Mouse (Mus musculus): ENCODE results near the gene Lrrn3.

Gene Lrrn3

GRCm38 (mm10) chr12:41486331-41486730 is at the start of gene Lrrn3:
TSS of gene Lrrn3 (minus strand) at chr12:41486431.
- DNase-seq (ENCODE audit: low spot score in 2 of 2): no peak

DNA sequence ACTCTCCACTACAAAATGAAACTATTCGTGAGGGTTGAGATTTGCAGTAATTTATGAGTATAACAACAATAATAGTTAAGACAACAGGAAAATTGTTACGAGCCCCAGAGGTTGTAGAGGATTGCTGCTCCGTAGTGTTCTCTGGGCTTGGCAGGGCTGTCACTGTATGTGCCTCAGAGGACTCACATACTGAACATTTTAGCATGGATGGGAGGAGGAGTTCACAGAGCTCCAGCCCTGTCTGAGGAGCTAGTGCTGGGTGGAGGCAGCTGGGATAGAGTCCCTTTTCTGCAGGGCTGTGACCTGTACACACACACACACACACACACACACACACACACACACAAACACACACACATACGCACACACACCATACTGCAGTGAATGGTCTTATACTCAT is 42.2 kb upstream of the Lrrn3 start:
- DNase-seq (ENCODE audit: low spot score in 2 of 2): no peak

GRCm38 (mm10) chr12:41526688-41527087 is 40.5 kb upstream of the Lrrn3 start:
- DNase-seq (ENCODE audit: low spot score in 2 of 2): no peak

DNA sequence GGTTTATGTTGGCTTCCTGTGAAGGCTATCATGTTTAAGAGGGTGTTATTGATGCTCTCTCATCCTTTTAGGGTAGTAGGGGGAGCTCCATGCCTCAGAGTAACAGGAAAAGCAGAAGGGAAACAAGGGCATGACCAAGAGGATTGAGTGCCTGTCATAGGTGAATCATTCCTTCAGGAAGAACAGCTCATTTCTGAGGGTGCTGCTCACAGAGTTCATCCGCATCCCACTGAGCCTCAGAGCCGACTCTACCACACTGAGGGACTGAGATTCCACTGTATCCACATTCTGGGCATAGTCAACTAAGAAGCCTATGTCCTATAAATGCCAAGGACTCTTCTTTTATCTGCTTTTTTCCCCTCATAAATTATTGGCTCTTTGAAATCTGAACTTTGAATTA is 35.4 kb upstream of the Lrrn3 start:
- DNase-seq (ENCODE audit: low spot score in 2 of 2): no peak

DNA sequence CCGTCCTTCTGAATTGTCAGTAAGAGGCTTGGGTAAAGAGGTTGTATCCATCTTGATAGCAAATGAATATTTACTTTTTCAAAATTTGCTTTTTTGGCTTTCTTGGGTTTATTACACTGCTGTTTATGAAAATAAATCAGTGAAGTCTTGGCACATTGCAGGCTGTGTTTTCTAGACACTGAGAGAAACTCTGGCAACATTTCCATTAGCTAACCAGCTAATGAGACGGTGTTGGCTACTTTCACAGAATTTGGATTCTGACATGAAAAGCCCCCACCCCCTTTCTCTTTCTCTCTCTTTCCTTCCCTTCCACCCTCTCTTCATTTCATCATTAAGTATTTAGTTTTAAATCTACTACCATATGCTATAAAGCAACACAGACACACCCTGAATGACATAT is 34.1 kb upstream of the Lrrn3 start:
- DNase-seq (ENCODE audit: low spot score in 2 of 2): no peak

- no peak for DNase-seq (ENCODE audit: low spot score in 2 of 2)
Measured at GRCm38 (mm10) chr12:41518897-41519296, 32.7 kb upstream of the Lrrn3 start.

GRCm38 (mm10) chr12:41510588-41510987 is 24.4 kb upstream of the Lrrn3 start:
- no peak for DNase-seq (ENCODE audit: low spot score in 2 of 2)

- no peak for DNase-seq (ENCODE audit: low spot score in 2 of 2)
Measured at GRCm38 (mm10) chr12:41508610-41509009, 22.4 kb upstream of the Lrrn3 start.

GRCm38 (mm10) chr12:41500049-41500820 is 14.0 kb upstream of the Lrrn3 start:
- DNase-seq (ENCODE audit: low spot score in 2 of 2): no peak

- no peak for DNase-seq (ENCODE audit: low spot score in 2 of 2)
Measured at GRCm38 (mm10) chr12:41494620-41495019, 8.4 kb upstream of the Lrrn3 start.

DNA sequence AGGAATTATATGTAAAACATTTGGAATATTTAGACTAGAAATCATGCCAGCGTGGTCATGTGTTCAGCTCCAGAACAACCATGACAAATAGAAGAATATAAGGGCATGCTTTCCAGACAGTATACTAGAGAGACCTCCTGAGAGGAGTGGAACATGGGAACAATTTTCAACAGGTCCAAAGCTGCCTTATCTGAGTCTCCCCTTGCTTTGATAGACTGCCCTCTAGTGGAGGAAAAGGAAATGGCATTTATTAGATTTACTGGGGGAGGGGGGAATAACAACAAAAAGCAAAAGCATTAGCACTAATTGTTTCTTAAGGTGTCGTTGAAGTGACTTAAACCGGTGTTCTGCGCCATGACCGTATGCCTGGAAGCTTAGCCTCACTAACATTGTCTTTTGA is 774 bp upstream of the Lrrn3 start:
- DNase-seq (ENCODE audit: low spot score in 2 of 2): peak in 1 of 2 experiments; percentile 8

DNA sequence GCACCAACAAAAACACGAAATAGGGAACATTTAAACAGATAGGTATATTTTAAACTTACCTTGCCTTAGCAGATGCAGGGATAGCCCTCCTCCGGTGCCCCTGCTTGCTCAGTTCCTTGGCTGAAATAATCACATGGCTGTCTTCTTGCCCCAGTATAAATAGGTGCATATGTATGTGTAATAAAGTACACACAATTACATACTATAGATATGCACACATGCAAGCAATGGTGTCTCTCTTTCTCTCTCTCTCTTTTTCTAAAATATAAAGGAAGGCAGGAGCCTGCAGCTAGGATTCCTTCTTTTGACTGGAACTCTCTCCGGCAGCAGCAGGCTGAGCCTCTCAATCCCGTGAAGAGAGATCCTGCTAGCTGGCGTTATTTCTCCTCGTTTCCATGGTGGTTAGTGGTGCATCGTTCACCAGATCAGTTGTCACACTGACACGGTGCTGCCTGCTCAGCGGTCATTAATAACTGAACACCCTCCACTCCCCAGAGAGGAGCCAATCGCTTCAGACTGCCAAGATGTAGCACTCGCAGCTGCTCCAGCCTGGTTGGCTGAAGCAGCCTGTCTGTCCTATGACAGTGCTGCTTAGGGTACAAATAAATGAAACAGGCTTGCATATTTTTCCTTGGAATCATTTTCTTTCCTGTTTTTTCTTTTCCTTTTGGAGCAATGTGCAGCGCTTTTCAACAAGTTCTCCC is 567 bp downstream of the Lrrn3 start:
- peak; percentile 64 to 68 for DNase-seq (ENCODE audit: low spot score in 2 of 2)

GRCm38 (mm10) chr12:41484689-41485511 is 1.3 kb downstream of the Lrrn3 start:
- DNase-seq (ENCODE audit: low spot score in 2 of 2): peak in 1 of 2 experiments; percentile 45

GRCm38 (mm10) chr12:41483593-41484451 is 2.4 kb downstream of the Lrrn3 start:
- DNase-seq (ENCODE audit: low spot score in 2 of 2): peak in 1 of 2 experiments; percentile 19

GRCm38 (mm10) chr12:41483091-41483592 is 3.1 kb downstream of the Lrrn3 start:
- peak in 1 of 2 experiments; percentile 7 for DNase-seq (ENCODE audit: low spot score in 2 of 2)

GRCm38 (mm10) chr12:41481486-41481885 is 4.7 kb downstream of the Lrrn3 start:
- no peak for DNase-seq (ENCODE audit: low spot score in 2 of 2)

- no peak for DNase-seq (ENCODE audit: low spot score in 2 of 2)
Measured at GRCm38 (mm10) chr12:41469096-41469801, 17.0 kb downstream of the Lrrn3 start.

DNA sequence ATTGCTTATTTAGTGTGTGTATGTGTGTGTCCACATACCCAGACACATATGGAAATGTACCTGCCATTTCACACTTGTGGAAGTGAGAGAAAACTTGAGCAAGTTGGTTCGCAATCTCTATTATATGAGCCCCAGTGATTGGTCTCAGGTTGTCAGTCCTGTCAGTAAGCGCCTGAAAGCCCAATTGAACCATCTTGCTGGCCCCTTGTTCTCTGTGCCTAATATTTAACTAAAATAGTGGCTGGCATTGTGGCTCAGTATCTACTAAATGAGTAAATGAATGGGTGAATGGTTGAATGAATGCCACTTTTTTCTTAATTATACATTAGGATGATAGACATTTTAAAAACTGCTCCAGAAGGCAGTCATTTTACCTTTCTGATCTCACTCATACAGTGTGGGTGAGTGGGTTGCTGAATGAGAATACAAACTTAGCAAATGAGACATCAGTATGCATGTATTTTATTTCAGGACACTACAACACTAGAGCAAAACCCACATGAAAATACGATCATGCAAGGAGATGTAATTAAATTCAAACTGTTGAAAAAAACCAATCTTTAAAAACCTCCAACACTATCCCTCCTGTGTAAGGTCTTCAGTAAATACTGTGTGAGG is 17.7 kb downstream of the Lrrn3 start:
- no peak for DNase-seq (ENCODE audit: low spot score in 2 of 2)

- DNase-seq (ENCODE audit: low spot score in 2 of 2): no peak
Measured at GRCm38 (mm10) chr12:41438446-41438845, 47.8 kb downstream of the Lrrn3 start.
